Mouse (Mus musculus) testis, adult 2 months (tissue): ENCODE results near the gene Mtnr1b.

Source experiments
- CTCF ChIP-seq: fragments of 200-500 bp; IDR thresholded peaks from 2 replicates; pipeline ENCODE4 v1.5.1; 2012; ENCODE audit warnings: low read depth, mild to moderate bottlenecking, inconsistent platforms, low read length, moderate library complexity; ENCODE audit not compliant: control insufficient read depth, insufficient read depth, insufficient replicate concordance
- POLR2A ChIP-seq: fragments of 200-500 bp; IDR thresholded peaks from 2 replicates; pipeline ENCODE4 v1.6.1; 2012; ENCODE audit warnings: low read depth, mild to moderate bottlenecking, inconsistent platforms, low read length, moderate library complexity; ENCODE audit not compliant: control insufficient read depth

DNA sequence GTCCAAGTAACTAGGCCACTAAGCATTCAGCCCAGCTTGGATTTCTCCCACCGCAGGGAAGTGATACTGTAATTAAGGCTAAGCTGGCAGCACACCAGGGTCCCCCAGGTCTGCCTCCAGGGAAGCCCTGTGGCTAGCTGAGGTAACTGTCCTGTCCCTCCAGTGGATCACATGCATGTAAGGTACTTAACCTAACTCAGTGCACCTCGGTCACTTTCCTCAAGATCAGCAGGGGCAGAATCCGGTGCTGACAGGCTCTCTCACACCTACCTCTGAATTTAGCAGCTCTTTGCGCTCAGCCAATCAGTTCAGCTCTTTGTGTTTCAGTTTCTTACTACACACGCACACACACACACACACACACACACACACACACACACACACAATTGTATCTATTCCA, 13.0 kb downstream of the Mtnr1b start:
- TF ChIP-seq POLR2A (no peak), CTCF (no peak)
